Mouse (Mus musculus) adrenal gland, postnatal 14 days (tissue): ENCODE results near the gene Cacng8. TPM values are rescaled to one million over a fixed set of nuclear protein-coding genes. Genes with fewer than 3 reads are reported as not detected.

Experiments
- DNase-seq: peaks from one replicate; pipeline ENCODE4 v3.0.0; 2021; ENCODE audit warnings: mixed read lengths
- microRNA-seq, 2 experiments: library from miRNA; unstranded; fragments of <30 nt; microRNA quantifications; one replicate each; pipeline ENCODE4 v1.2.0; 2021
- total RNA-seq: library from RNA; stranded (reverse); gene quantifications from 2 replicates; pipeline ENCODE4 v1.2.3, GENCODE M21; 2021

Cacng8 gene
- total RNA-seq, 1 experiment from 2014 or later: 4.3 TPM

DNA sequence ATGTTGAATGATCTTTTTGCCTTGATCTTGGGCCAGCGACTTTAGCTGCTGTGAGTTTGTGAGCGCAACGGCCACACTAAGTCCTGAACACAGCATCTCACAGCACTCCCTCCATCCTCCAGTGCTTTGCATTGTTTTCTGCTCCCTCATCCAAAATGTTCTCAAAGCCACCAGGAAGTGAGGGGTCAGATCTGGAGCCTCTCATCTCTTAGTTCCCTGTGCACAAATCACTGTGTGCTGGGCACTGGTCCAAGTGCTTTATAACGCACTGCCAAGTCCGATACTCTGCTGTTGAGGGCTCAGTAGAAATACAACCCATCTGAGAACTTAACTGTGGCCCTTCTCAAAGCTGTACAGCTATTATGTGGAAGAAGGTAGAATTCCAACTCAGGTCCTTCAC lies 47.5 kb downstream of the Cacng8 start:
- peak; percentile 63 for DNase-seq

DNA sequence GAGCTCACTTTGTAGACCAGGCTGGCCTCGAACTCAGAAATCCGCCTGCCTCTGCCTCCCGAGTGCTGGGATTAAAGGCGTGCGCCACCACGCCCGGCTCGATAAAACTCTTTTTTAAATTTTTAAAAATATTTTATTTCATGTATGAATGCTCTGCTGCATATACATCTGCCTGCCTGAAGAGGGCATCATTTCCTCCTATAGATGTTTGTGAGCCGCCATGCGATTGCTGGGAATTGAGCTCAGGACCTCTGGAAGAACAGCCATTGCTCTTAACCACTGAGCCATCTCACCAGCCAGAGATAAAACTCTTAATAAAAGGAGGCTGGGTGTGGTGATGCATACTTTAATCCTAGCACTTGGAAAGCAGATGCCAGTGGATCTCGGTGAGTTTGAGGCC lies 49.5 kb downstream of the Cacng8 start:
- DNase-seq: no peak

DNA sequence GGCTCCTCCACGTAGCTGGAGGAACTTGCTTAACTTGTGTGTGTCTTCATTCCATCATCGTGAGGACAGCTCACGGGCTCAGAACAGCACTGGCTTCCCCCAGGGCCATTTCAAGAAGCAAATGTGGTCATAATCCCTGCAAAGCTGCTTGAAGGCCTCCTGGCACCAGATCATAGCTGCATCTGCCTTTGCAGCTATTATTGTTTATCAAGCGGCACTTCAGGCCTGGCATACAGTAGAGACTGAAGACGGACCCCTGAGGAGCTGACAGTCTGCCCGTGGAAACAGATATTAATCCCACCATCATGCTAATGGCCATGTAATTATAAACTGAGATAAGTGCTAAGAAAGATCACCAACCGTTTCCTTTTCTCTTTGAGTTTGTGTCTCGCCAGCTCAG lies 50.0 kb downstream of the Cacng8 start:
- peak; percentile 36 for DNase-seq

DNA sequence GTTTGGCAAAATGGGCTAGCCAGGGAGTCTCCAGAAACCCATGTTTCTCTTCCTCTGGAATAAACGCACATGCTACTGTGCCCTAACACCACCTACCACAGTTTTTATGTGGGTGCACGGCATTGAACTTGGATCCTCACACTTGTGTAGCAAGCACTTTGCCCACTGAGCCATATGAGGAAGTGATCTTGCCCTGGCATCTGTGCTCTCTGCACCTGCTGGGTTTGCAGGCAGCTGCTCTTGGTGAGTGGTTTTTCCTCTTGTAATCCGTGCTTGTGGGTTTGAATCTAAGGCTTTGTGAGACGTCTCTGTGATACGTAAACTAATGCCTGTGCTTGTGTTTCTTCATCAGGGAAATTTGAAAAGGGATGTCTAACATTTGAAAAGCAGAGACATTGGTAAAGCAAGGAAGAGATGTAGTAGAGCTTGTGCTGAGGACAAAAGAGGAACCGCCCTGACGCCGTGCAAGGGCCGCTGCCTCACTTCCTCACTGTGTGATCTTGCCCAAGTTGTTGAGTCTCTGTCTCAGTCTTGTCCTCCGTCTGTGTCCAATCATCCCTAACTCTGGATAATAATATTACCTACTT lies 52.1 kb downstream of the Cacng8 start:
- DNase-seq: no peak

DNA sequence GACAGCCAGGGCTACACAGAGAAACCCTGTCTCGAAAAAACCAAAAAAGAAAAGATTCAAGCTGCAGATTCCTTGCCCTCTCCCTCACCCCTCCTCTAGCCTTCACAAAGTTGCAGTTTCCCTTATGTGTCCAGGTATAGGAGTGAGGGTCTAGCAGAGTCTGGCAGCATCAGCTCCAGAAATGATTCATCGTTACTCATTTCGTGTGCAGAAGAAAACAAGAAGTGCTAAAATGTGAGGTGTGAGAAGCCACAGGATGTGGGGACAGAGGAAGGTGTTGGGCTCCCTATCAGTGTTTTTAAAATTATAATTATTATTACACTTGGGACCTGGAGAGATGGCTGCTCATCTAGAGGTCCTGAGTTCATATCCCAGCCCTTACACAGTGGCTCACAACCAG lies 54.2 kb downstream of the Cacng8 start:
- DNase-seq: no peak

DNA sequence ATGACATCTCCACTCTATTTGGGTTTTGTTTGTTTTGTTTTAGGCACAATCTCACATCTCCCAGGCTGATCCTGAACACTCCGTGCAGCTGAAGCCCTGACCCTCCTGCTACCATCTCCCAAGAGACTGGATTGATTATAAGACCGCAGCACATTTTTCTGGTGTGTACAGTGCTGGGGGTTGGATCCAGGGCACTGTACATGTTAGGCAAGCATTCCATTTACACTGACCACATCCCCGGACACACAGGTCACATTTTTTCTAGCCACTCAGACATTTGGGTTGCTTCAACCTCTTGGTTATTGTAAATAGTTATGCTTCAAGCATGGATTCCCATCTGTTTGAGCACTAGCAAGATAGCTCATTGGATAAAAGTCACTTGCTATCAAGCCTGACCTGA lies 56.1 kb downstream of the Cacng8 start:
- no peak for DNase-seq

DNA sequence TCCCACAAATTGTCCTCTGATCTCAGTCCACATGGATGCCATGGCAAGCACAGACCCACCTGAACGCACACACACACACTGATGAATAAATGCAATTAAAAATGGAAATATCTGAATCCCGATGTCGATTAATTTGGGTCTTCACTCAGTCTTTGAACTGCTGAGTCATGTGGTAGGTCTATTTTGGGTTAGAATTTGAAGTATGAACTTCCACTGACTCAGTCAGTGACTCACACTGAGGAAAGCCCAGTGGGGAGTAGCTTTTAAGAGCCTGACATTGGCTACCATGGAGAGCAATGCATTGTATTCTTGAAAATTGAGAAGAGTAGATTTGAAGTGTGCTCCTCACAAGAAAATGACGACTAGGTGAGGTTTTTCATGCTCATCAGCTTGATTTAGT lies 56.5 kb downstream of the Cacng8 start:
- DNase-seq: no peak

DNA sequence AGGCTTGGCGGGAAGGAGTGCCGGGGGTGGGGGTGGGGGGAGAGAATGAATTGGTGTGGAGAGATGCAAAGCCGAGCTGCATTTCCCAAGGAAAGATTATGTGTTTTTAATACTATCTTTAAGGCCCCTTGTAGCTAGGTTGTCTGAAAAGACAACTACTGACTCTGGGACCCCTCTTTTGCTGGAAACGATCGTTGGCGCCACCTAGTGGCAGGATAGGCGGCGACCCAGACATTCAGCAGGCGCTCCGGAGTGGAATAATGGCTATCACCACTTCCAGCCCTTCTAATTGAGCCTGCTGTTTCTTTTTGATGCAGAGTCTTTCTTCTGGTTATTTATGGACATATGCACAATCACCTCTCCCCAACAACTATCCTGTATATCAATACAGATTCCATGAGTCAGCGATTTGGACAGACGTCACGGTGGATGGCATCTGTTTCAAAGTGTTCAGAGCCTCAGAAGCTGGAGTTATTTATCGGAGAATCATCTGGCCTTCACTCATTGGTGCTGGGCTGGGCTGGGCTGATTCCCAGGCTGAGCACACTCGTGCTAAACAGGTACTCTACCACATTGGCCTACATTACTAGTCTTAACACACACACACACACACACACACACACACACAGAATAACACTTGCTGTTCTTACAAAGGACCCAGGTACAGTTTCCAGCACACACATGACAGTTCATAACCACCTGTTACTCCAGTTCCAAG lies 58.4 kb downstream of the Cacng8 start:
- DNase-seq: peak; percentile 88

DNA sequence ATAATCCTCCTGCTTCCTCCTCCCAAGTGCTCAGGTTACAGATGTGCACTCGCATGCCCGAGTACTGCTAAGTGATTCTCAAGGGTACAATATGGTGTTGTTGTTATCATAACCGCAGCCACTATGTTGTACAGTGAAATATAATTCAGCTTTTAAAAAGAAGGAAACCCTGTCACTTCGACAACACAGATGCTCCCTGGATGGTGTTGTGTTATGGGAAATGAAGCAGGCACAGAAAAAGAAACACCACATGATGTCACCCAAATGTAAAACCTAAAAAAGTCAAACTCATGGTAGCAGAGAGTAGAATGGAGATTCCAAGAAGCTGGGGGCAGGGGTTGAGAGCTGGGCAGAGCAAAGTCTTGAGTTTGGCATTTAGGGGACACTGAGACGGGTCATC lies 60.2 kb downstream of the Cacng8 start:
- no peak for DNase-seq

DNA sequence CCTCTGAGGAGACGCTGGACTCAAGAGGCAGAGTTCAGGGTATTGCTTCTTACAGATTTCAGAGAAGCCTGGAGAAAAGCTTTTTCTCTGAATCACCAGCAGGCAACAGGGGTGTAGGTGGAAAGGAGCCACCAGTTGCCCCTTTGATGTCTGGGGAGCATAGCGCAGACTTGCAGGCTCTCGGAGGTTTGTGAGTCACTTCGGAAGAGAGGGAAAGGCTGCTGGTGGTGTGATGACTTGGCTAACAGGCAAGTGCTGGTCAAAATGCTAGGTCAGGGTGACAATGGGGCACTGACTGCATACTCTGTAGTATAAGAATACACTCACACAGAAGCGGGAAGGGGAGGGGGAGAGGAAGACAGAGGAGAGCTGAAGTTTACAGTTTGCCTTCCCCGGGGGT lies 60.7 kb downstream of the Cacng8 start:
- peak; percentile 50 for DNase-seq

DNA sequence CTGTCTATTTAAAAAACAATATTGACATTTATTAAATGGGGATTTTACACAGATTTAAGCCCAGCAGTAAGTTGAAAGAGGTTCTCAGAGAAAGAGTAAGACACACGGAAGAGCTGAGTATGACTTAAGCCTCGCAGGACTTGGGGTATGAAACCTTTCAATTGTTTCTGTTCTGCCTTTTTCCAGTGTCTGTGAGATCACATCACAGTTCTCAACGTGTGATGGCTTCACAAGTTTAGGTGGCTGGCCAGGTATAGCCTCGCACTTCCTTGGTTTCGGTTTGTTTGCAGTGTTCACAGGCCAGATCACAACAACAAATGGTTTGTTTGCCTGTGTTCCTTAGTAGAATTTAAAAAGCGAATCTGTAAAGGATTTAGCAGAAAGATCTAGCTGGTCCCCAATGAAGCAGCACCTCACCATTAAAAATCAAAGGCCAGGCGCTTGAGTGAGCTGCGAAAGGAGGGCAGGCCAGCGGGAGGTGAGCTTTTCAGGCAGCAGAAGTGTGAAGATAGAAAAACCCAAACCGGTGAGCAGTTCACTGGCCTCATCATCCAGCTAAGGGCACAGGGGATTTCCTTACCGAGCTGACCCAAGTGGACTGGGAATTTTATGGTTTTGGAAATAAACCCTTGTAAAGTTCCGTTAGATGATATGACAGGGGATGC lies 62.5 kb downstream of the Cacng8 start:
- no peak for DNase-seq

DNA sequence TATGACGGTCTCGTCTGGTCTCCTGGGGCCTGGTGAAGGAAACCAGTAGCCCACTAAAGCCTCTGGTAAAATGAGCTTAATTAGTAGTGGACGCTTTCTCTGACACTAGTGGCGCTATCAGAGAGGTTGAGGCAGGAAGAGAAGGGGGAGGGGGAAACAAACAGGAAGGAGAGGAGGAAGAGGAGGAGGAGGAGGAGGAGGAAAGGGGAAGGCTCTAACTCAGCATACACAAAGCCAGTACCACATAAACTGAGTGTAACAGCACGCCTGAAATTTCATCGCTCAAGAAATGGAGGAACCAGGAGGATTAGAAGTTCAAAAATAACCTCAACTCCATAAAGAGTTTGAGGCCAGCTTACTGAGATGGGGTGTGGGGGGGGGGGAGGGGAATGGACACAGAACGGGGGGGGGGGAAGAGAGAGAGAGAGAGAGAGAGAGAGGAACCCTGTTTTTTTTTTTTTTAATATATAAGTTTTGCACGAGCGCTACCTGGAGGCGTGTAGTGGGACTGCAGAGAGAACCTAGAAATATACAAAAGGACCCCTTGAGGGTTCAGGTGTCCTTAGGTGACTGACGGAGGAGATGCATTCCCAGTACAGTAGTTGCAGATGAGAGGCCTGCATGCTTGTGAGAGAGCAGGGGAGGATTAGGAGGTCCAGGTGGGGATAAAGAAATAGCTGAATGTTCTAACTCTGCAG lies 63.2 kb downstream of the Cacng8 start:
- DNase-seq: no peak

DNA sequence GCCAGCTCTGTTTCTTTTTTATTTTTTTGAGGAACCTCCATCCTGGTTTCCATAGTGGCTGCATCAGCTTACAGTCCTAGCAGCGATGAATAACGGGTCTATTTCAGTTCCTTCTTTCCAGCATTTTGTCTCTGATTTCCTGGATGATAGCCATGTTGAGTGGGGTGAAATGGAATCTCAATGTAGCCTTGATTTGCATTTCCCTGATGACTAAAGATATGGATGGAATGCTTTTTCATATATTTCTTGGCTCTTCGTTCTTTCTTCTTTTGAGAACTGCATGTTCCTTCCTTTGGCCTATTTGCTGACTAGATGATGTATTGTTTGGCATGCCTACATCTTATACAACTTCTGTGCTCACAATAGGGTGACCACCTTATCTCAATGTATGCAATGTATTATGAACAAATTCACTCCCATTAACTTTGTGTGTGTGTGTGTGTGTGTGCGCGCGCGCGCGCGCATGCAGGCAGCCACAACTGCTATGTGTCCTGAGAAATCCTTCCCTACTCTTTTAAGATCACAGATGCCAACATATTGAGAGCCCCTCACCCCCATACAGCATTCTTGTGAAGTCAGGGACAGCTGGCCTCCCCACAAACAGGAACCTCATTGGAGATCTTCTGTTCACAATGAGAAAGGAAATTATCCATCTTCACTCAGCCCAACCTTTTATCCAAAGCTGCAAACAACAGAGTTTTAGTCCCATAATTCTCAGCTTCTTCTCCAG lies 66.8 kb downstream of the Cacng8 start:
- no peak for DNase-seq

DNA sequence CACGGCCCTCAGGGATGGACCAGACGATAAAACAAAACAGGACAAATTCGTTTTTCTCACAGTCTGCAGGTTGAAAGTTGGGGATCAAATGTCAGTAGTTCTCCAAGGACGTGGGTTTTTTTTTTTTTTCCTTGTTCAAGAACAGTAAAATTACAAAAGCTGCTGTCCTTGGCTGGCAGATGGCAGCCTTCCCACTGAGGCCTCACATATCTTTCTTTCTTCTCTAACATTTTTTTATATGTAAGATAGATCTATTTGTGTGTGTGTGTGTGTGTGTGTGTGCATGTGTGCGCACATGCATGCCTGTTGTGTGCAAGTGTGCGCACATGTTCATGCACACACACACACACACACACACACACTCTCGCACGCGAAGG lies 67.3 kb downstream of the Cacng8 start:
- DNase-seq: peak; percentile 60

DNA sequence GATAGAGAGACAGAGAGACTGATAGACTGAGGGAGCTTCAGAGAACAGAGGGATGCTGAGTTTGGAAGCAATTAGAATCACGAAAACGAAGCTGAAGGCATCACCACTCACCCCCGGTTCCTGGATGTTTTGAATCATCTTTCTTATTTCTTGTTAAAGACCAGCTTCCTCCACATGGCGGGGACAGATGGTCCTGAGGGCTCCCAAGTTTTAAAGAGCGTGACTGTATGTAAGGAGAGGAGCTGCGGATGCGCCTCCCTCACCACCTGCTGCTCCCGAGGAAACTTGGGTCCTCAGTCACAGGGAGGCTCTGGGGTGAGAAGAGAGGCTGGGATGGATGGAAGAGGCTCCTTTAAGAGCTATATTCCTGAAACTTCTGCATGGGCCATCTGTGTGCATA lies 69.8 kb downstream of the Cacng8 start:
- no peak for DNase-seq

DNA sequence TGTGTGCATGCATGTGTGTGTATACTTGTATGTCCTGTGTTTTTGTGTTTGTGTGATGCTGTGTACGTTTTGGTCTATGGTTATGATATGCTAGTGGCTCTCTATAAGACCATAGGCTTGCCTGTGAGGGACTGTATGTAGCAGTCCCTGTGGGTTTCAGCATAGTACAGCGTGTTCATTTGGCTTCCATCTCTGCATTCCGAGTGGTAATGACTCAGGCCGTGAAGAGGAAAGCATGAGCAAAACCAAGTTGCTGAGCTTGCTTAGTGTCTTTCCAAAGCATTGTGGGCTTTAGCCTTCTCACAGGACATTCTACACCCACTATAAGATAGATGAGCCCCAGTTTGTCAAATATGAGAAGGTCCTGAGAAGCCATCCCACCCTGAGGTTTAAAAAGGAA lies 72.8 kb downstream of the Cacng8 start:
- DNase-seq: no peak

Small RNA genes lying within 50 kb of the gene (microRNA-seq; reads per million reads assigned to microRNA genes)
- 19.6 to 19.8 reads per million in 2 experiments for gene Gm23450

Other genes starting within 250 kb of the Cacng8 start
- not detected in 2 replicates for gene AU018091, start 221.5 kb upstream of the Cacng8 start, total RNA-seq
- gene Nlrp12, start 140.9 kb upstream of the Cacng8 start, total RNA-seq: 0.15 TPM in 1 of 2 replicates, not detected in the other
- gene Myadm, start 101.6 kb upstream of the Cacng8 start, total RNA-seq: 94.6 and 99.3 TPM in 2 replicates
- 2.1 and 2.3 TPM in 2 replicates for gene Prkcg, start 101.5 kb upstream of the Cacng8 start, total RNA-seq
- 7.3 and 10.9 TPM in 2 replicates for gene Cacng7, start 57.7 kb upstream of the Cacng8 start, total RNA-seq
- gene Cacng6, start 33.5 kb downstream of the Cacng8 start, total RNA-seq: not detected in 2 replicates
- gene Tarm1, start 111.9 kb downstream of the Cacng8 start, total RNA-seq: 2.8 and 3.4 TPM in 2 replicates
- gene Oscar, start 225.5 kb downstream of the Cacng8 start, total RNA-seq: not detected in 2 replicates
- gene Ndufa3, start 226.7 kb downstream of the Cacng8 start, total RNA-seq: 975 and 1,034 TPM in 2 replicates
- 21.6 and 25.6 TPM in 2 replicates for gene Tfpt, start 239.2 kb downstream of the Cacng8 start, total RNA-seq
- 37.9 and 41.9 TPM in 2 replicates for gene Prpf31, start 239.3 kb downstream of the Cacng8 start, total RNA-seq